Mouse (Mus musculus): ENCODE results near the gene LTO1.

GRCm38 (mm10) chr7:144874226-144874625 lies 40.7 kb upstream of the LTO1 start:
- TF ChIP-seq CTCF (IDR thresholded peaks at IDR 0.05) (no peak), EP300 (IDR thresholded peaks at IDR 0.05) (no peak)
